Mouse (Mus musculus): ENCODE data around the gene Mea1.
A peak's percentile ranks its signal among the peaks of the same experiment; 100 is the strongest.

The Mea1 gene

GRCm38 (mm10) chr17:46678416-46678815 is at the start of gene Mea1:
TSS of gene Mea1 (plus strand) at chr17:46678793.
- DNase-seq (ENCODE audit: low read depth), result no peak

GRCm38 (mm10) chr17:46629685-46630441 is 48.7 kb upstream of the Mea1 start:
- DNase-seq (ENCODE audit: low read depth), result no peak

- no peak for DNase-seq (ENCODE audit: low read depth)
Observed at GRCm38 (mm10) chr17:46636831-46637523, 41.6 kb upstream of the Mea1 start.

GRCm38 (mm10) chr17:46639929-46640328 is 38.7 kb upstream of the Mea1 start:
- no peak for DNase-seq (ENCODE audit: low read depth)

GRCm38 (mm10) chr17:46642060-46642459 is 36.5 kb upstream of the Mea1 start:
- no peak for DNase-seq (ENCODE audit: low read depth)

- no peak for DNase-seq (ENCODE audit: low read depth)
Observed at GRCm38 (mm10) chr17:46644152-46644805, 34.3 kb upstream of the Mea1 start.

- no peak for DNase-seq (ENCODE audit: low read depth)
Observed at GRCm38 (mm10) chr17:46644916-46645475, 33.6 kb upstream of the Mea1 start.

- DNase-seq (ENCODE audit: low read depth), result peak; percentile 96
Observed at GRCm38 (mm10) chr17:46645561-46646321, 32.9 kb upstream of the Mea1 start, which contains the start of the genes Klc4 and Mrpl2. TSS of gene Klc4 (minus strand) at chr17:46646022. TSS of gene Mrpl2 (plus strand) at chr17:46646229.

GRCm38 (mm10) chr17:46646322-46646662 is 32.3 kb upstream of the Mea1 start:
- DNase-seq (ENCODE audit: low read depth), result no peak

- no peak for DNase-seq (ENCODE audit: low read depth)
Observed at GRCm38 (mm10) chr17:46647279-46647678, 31.3 kb upstream of the Mea1 start.

GRCm38 (mm10) chr17:46648436-46648835 is 30.2 kb upstream of the Mea1 start:
- DNase-seq (ENCODE audit: low read depth), result no peak

GRCm38 (mm10) chr17:46649811-46650210 is 28.8 kb upstream of the Mea1 start:
- DNase-seq (ENCODE audit: low read depth), result no peak

- no peak for DNase-seq (ENCODE audit: low read depth)
Observed at GRCm38 (mm10) chr17:46650232-46651031, 28.2 kb upstream of the Mea1 start, which contains the start of gene Cul7. TSS of gene Cul7 (plus strand) at chr17:46650337.

GRCm38 (mm10) chr17:46651292-46651691 is 27.3 kb upstream of the Mea1 start:
- DNase-seq (ENCODE audit: low read depth), result no peak

- DNase-seq (ENCODE audit: low read depth), result no peak
Observed at GRCm38 (mm10) chr17:46651755-46652547, 26.6 kb upstream of the Mea1 start.

- DNase-seq (ENCODE audit: low read depth), result no peak
Observed at GRCm38 (mm10) chr17:46656054-46656453, 22.5 kb upstream of the Mea1 start.

- no peak for DNase-seq (ENCODE audit: low read depth)
Observed at GRCm38 (mm10) chr17:46661351-46661750, 17.2 kb upstream of the Mea1 start.

- no peak for DNase-seq (ENCODE audit: low read depth)
Observed at GRCm38 (mm10) chr17:46661981-46662380, 16.6 kb upstream of the Mea1 start.

- no peak for DNase-seq (ENCODE audit: low read depth)
Observed at GRCm38 (mm10) chr17:46662730-46663129, 15.9 kb upstream of the Mea1 start.

- DNase-seq (ENCODE audit: low read depth), result no peak
Observed at GRCm38 (mm10) chr17:46667712-46668111, 10.9 kb upstream of the Mea1 start.

Measured in fibroblast of lung, adult 2 months (primary cell).